Mouse (Mus musculus) forebrain, embryonic 12.5 days (tissue): ENCODE data around the gene Lhx6. TPM values are rescaled to one million over a fixed set of nuclear protein-coding genes. Genes with fewer than 3 reads are reported as not detected.
A peak's percentile ranks its signal among the peaks of the same experiment; 100 is the strongest.

ENCODE experiments used
- ATAC-seq: fragments of 200-750 bp; cut with Nextera tagmentation; 2 replicates; pipeline ENCODE4 v1.8.0; 2017; ENCODE audit warnings: moderate TSS enrichment; ENCODE audit not compliant: low FRiP score
- H3K27ac ChIP-seq: fragments of 300-500 bp; sonication (generic); 2 replicates; pipeline ENCODE4 v1.5.1; 2016; ENCODE audit warnings: mild to moderate bottlenecking
- H3K27me3 ChIP-seq: fragments of 300-500 bp; sonication (generic); 2 replicates; pipeline ENCODE4 v1.6.1; 2016; ENCODE audit warnings: mild to moderate bottlenecking
- H3K36me3 ChIP-seq: fragments of 300-500 bp; sonication (generic); replicated peaks from 2 replicates; pipeline ENCODE4 v1.6.1; 2016; ENCODE audit warnings: mild to moderate bottlenecking
- H3K4me1 ChIP-seq: fragments of 300-500 bp; sonication (generic); 2 replicates; pipeline ENCODE4 v1.6.1; 2016
- H3K4me2 ChIP-seq: fragments of 300-500 bp; sonication (generic); 2 replicates; pipeline ENCODE4 v1.6.1; 2016; ENCODE audit warnings: mild to moderate bottlenecking, moderate library complexity
- H3K4me3 ChIP-seq: fragments of 300-500 bp; sonication (generic); replicated peaks from 2 replicates; pipeline ENCODE4 v1.5.1; 2016; ENCODE audit warnings: mild to moderate bottlenecking
- H3K9ac ChIP-seq: fragments of 300-500 bp; sonication (generic); 2 replicates; pipeline ENCODE4 v1.6.1; 2016; ENCODE audit warnings: mild to moderate bottlenecking
- H3K9me3 ChIP-seq: fragments of 300-500 bp; sonication (generic); 2 replicates; pipeline ENCODE4 v1.6.1; 2016
- WGBS: fragments of 180-500 bp; shearing (Covaris S2); methylation state at CpG from one replicate; pipeline ENCODE4 v1.1.7; 2016; 5-methylcytosine and 5-hydroxymethylcytosine counted together
- polyA plus RNA-seq: library from polyadenylated mRNA; unstranded; fragments of >200 nt; fragmentation: Nextera tagmentation; extraction: Ambion mirVana; gene quantifications from 2 replicates; pipeline ENCODE4 v1.2.1, GENCODE M21; 2016

Lhx6 gene
- polyA plus RNA-seq, 1 experiment from 2014 or later: 21.9 TPM

DNA sequence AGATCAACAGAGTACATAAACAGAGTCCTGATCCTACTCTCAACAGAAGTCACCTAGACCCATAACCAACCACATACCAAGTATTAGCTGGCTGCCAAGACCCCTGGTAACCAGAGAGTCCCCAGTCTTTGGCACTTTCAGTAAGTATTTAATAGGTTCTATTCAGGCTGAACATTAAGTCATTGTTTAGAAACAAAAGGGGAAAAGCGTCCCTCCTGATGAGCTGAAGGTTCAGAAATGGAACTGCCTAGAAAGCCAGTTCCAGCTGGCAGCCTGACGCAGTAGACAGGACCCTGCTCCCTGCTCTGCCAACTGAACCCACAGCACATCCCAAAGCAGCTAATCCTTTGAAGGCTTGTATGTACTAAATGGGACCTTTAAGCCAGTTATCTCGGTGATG lies 16.0 kb downstream of the Lhx6 start:
- peaks cover 79% of the 10 kb centered on the region for H3K27me3 ChIP-seq
- no peak overlapping the region for H3K27ac ChIP-seq
- WGBS: 26% methylated on average over 3 of the region's 3 CpGs
- no peak for ATAC-seq
- H3K9me3 ChIP-seq: no peaks in the 10 kb centered on the region
- H3K4me1 ChIP-seq: peaks cover 15% of the 10 kb centered on the region
- no peaks in the 10 kb centered on the region for H3K36me3 ChIP-seq
- no peak overlapping the region for H3K4me2 ChIP-seq
- H3K4me3 ChIP-seq: no peak overlapping the region
- H3K9ac ChIP-seq: no peak overlapping the region

DNA sequence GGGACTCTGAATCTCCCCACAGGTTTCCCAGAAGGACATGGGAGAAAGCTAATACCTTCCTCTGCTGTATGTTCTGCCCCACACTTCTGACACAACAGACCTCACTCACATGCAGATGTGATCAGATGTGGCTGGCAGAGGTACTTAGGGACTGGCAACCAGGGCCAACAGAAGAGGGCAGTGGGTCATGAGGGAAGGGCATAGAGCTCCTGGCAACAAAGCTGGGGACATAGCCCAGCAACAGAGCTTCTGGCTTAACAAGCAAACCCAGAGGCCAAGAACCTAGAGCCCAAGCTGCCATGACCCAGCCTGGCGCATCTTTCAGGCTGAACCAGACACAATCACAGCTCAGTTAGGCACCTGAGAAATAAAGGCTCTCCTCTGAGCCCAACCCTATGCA lies 20.2 kb downstream of the Lhx6 start:
- no peaks in the 10 kb centered on the region for H3K4me1 ChIP-seq
- no peaks in the 10 kb centered on the region for H3K36me3 ChIP-seq
- 87% methylated on average over 1 of the region's 1 CpGs for WGBS
- no peak overlapping the region for H3K4me2 ChIP-seq
- ATAC-seq: no peak
- no peak overlapping the region for H3K9ac ChIP-seq
- no peak overlapping the region for H3K4me3 ChIP-seq
- peaks cover 41% of the 10 kb centered on the region for H3K27me3 ChIP-seq
- no peaks in the 10 kb centered on the region for H3K9me3 ChIP-seq
- no peak overlapping the region for H3K27ac ChIP-seq

DNA sequence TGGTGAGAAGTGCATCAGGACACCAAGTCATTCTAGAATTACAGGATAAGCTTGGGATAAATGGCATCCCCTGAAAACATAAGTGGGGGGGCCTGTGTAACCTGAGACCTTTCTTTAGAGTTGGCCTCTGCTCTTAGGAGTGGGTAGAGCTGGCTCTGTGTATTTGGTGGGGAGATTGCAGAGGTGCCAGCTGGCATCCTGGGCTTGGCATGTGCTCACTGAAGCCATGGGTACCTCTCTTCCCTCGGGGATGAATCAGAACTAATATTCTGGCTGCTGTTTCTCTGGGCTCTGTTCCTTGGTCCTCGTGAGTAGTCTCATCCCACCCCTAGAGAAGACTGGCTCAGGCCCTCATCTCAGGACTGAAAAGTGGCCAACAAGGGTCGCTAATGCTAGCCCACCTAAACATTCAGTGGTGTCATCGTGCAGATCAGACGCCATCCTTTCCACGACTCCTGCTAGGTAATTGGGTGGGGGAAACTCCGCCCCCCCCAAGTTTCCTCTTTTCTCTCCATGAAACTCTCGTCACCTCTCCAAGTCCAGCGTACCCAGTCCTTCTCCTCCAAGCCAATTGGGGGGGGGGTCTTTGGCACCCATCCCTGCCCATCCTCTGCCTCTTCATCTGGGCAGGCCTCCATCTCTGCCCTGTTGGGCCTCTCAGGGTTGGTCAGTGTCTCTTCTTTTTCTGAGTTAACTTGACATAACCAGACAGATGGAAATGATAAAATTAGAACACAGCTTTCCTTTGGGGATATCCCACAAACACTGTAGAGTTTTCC lies 22.2 kb downstream of the Lhx6 start:
- WGBS: 82% methylated on average over 9 of the region's 9 CpGs

DNA sequence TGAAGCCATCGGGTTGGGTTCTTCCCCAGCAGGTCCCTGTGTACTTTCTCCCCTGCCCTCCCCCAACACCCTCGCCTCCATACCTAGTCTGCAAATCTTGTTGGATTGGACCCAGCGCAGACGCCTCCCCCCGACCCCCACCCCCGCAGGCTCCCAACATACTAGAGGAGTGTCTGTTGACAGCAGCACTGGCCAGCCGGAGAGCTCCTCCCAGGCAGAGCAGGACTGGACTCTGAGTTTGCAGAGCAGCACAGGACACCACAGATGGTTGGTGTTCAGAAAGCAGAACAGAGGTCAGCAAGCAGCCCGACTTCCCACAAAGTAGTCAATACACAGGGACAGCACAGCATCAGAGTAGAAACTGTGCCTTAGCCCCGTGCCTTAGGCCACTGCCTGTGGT lies 23.8 kb downstream of the Lhx6 start:
- H3K27ac ChIP-seq: 0 out of 2 replicates have a peak overlapping the region, but pooled peaks have one; percentile 25

More for the DNA sequence above, 22.2 kb downstream of the Lhx6 start:
- H3K27ac ChIP-seq: no peak overlapping the region
- H3K4me3 ChIP-seq: no peak overlapping the region
- peaks cover 27% of the 10 kb centered on the region for H3K27me3 ChIP-seq
- no peak overlapping the region for H3K9ac ChIP-seq
- H3K9me3 ChIP-seq: no peaks in the 10 kb centered on the region
- no peak overlapping the region for H3K4me2 ChIP-seq
- no peaks in the 10 kb centered on the region for H3K36me3 ChIP-seq
- 0 out of 2 replicates have a peak, but pooled peaks cover under 1% of the 10 kb centered on the region for H3K4me1 ChIP-seq
- no peak for ATAC-seq

DNA sequence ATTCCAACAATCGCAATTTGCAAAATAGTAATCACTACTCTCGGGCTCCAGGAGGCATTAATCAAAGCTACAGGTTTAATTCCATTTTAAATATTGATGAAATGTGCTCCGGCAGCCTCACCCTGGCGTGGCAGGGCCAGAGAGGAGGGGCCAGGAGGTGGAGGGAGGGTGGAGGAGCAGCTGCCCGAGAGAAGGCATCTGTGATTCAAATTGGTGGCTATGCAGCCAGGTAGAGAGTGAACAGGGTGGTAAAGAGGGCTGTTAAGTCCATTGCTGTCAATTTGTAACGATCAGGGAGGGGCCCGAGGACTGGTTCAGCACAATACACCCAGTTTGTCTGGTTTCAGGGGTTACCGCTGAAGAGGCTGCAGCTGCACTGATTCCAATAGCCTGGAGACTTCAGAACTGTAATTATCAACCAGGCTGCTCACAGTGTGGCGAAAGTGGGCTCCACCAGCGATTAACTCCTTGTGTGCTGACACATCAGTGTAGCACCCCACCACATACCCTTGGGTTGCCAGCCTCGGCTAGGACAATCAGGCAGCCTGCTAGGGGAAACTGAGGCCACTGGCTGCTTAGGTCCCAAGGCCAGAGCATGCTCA lies 27.9 kb downstream of the Lhx6 start:
- Histone ChIP-seq H3K27ac (peak overlapping the region; percentile 36; the same call in 1 of the 2 replicates), H3K4me2 (peak overlapping the region; percentile 22), H3K27me3 (peaks cover 13% of the 10 kb centered on the region; the same call in 1 of the 2 replicates), H3K9me3 (no peaks in the 10 kb centered on the region), H3K4me3 (no peak overlapping the region), H3K9ac (no peak overlapping the region), H3K4me1 (peaks cover 13% of the 10 kb centered on the region), H3K36me3 (no peaks in the 10 kb centered on the region)
- peak; percentile 83 for ATAC-seq
- WGBS: 18% methylated on average over 11 of the region's 11 CpGs

More for the DNA sequence above, 23.8 kb downstream of the Lhx6 start:
- H3K36me3 ChIP-seq: no peaks in the 10 kb centered on the region
- peaks cover 13% of the 10 kb centered on the region for H3K4me1 ChIP-seq
- H3K4me3 ChIP-seq: no peak overlapping the region
- no peaks in the 10 kb centered on the region for H3K9me3 ChIP-seq
- no peak for ATAC-seq
- WGBS: 33% methylated on average over 9 of the region's 9 CpGs
- peaks cover 14% of the 10 kb centered on the region; the same call in 1 of the 2 replicates for H3K27me3 ChIP-seq
- H3K4me2 ChIP-seq: no peak overlapping the region
- no peak overlapping the region for H3K9ac ChIP-seq

DNA sequence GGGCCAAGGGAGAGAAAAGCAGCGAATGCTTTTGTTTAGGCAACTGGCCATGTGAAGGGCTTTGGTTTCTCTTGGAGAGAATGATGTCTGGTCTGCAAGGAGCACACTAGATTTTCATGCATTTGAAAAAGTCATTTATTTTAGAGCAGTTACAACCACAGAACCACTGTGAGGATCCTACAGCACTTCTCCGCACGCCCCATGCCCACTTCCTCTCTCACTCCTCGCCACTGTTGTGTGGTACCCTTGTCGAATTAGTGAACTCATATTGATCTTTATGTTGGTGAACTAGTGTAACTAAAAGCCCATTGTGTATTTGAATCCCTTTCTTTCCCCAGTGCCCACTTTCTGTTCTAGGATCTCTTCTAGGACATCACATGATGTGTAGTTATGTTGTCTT lies 30.0 kb downstream of the Lhx6 start:
- no peak for ATAC-seq
- Histone ChIP-seq H3K4me2 (no peak overlapping the region), H3K9ac (no peak overlapping the region), H3K9me3 (no peaks in the 10 kb centered on the region), H3K4me3 (no peak overlapping the region), H3K27ac (no peak overlapping the region), H3K4me1 (peaks cover 13% of the 10 kb centered on the region), H3K27me3 (peaks cover 10% of the 10 kb centered on the region; the same call in 1 of the 2 replicates), H3K36me3 (no peaks in the 10 kb centered on the region)
- WGBS: 89% methylated on average over 5 of the region's 5 CpGs

DNA sequence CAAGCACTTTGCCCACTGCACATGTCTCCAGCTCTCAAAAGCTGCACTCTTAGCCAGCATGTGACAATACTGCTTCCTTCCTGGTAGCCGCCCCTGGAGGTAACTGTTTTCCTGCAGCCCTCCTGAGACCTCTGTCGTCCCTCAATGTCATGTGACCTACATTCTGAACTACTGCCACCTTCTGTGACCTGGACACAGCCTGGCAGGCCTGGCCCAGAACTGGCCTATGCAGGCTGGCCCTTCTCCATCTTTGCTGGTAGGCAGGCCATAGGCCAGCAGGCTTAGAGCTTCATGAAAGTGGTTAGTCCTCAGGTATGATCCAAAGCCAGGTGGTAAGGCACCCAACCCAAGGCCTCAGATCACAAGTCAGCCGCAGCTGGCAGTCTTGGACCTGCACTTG lies 31.4 kb downstream of the Lhx6 start:
- Histone ChIP-seq H3K9ac (no peak overlapping the region), H3K4me1 (peaks cover 13% of the 10 kb centered on the region), H3K4me3 (no peak overlapping the region), H3K9me3 (no peaks in the 10 kb centered on the region), H3K36me3 (no peaks in the 10 kb centered on the region), H3K27me3 (0 out of 2 replicates have a peak, but pooled peaks cover 8% of the 10 kb centered on the region), H3K4me2 (no peak overlapping the region), H3K27ac (no peak overlapping the region)
- WGBS: 63% methylated on average over 3 of the region's 3 CpGs
- ATAC-seq: no peak

DNA sequence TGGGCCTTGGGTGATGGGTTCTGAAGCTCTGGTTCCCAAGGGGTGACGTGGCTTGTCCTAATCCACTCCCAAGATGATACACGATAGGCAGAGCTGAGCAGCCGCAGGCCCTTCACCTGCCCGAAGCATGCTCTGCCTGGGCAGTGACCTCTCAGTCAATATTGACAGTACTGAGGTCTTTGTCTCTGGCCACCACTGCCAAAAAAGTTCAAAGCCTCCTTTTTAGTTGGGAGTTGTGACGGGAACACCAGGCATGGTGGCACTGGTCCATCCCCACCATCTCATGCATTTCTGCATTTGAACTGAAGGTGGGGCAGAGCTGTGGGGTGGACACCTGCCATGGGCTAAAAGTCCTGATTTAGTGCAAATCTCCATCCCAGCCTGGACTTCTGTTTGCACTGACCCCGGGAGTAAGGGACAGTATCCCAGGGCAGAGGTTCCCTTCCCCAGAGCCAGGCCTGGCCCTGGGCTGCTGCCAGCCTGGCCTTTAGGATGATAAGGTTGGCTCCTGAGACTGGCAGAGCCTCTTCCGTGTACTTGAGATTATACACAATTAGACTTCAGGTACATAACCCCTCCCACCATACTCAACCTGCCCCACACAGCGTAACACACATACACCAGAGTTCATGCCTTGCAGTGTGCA lies 33.4 kb downstream of the Lhx6 start:
- Histone ChIP-seq H3K4me1 (0 out of 2 replicates have a peak, but pooled peaks cover under 1% of the 10 kb centered on the region), H3K27me3 (0 out of 2 replicates have a peak, but pooled peaks cover 7% of the 10 kb centered on the region), H3K36me3 (no peaks in the 10 kb centered on the region), H3K9me3 (no peaks in the 10 kb centered on the region), H3K9ac (no peak overlapping the region), H3K4me2 (no peak overlapping the region), H3K27ac (no peak overlapping the region), H3K4me3 (no peak overlapping the region)
- 83% methylated on average over 8 of the region's 8 CpGs for WGBS
- no peak for ATAC-seq

DNA sequence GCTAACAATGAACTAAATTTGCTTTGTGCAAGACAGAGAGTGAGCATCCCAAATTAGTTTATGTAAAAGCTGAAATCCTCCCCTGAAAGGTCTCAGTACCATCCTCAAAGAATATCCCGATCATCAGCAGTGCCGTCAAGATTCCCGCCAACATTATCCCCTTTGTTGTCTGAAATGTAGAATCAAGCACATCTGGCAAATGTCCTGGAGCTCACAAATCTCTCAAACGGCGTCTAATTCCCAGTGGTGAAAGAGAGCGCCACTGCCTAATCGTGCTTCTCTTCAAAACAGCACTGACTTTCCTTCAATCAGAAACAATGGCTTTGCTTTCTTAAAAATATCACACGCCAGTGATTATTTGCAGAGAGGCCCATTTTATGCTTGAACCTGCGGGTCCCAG lies 38.1 kb downstream of the Lhx6 start:
- ATAC-seq: no peak
- no peaks in the 10 kb centered on the region for H3K4me1 ChIP-seq
- 0 out of 2 replicates have a peak, but pooled peaks cover 4% of the 10 kb centered on the region for H3K27me3 ChIP-seq
- no peak overlapping the region for H3K27ac ChIP-seq
- no peak overlapping the region for H3K4me3 ChIP-seq
- H3K36me3 ChIP-seq: no peaks in the 10 kb centered on the region
- no peak overlapping the region for H3K4me2 ChIP-seq
- H3K9ac ChIP-seq: no peak overlapping the region
- no peaks in the 10 kb centered on the region for H3K9me3 ChIP-seq
- 43% methylated on average over 9 of the region's 9 CpGs for WGBS

DNA sequence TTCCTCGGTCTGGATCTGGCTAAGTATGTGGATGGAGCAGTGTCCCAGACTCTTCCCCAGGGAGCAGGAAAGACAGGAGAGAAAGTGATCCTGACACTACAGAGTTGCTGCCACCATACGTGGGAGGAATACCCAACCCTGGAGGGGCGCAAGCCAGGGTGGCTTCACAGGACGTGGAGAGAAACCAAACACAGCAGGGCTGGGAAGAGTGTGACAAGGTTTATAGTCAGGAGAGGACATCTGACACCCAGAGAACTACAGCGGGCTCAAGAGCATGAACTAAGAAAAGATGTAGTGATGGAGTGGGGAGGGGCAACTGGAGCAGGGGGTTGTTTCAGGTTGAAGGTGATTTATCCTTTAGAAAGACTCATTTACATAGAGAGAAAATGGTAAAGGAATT lies 43.8 kb downstream of the Lhx6 start:
- Histone ChIP-seq H3K27me3 (no peaks in the 10 kb centered on the region), H3K4me3 (no peak overlapping the region), H3K4me1 (no peaks in the 10 kb centered on the region), H3K9ac (no peak overlapping the region), H3K36me3 (no peaks in the 10 kb centered on the region), H3K4me2 (no peak overlapping the region), H3K27ac (no peak overlapping the region), H3K9me3 (no peaks in the 10 kb centered on the region)
- 75% methylated on average over 5 of the region's 5 CpGs for WGBS
- no peak for ATAC-seq

DNA sequence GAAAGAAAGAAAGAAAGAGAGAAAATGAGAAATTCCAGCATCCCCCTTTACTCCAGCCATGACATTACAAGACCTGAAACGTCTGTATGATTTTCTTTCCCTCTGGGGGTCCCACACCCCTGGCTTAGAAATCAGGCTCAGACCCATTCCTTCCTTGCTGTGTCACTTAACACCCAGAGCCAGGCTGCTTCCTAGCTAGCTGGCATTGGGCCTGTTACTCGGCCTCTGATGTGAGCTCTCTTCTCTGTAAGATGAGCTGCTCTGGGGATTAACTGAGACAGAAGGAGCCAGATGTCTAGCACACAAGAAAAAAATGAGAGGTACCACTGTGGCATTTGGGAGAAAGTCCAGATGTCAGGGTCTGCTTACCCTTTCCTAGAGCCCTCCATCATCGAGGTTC lies 49.0 kb downstream of the Lhx6 start:
- Histone ChIP-seq H3K9me3 (no peaks in the 10 kb centered on the region), H3K27me3 (no peaks in the 10 kb centered on the region), H3K9ac (no peak overlapping the region), H3K4me1 (no peaks in the 10 kb centered on the region), H3K4me2 (no peak overlapping the region), H3K36me3 (no peaks in the 10 kb centered on the region), H3K27ac (no peak overlapping the region), H3K4me3 (no peak overlapping the region)
- no peak for ATAC-seq
- 60% methylated on average over 3 of the region's 3 CpGs for WGBS

DNA sequence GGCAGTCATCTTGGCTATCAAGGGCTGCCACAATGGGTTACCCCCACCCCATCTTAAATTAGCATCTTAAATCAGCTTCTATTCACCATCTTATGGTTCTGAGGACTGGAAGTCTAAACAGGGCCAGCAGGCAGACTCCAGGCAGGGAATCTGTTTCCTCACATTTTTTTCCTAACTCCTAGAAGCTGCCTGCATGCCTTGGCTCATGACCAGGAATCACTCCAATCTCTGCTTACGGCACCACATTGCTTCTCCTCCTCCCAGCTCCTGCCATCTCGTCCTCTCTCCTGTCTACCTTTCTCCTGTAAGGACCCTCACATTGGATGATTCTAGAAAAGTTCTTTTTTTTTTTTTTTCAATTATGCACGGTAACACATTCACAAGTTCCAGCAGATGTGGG lies 52.0 kb downstream of the Lhx6 start:
- Histone ChIP-seq H3K27me3 (peaks cover 7% of the 10 kb centered on the region; the same call in 1 of the 2 replicates), H3K9me3 (no peaks in the 10 kb centered on the region)

More for the DNA sequence above, 52.0 kb downstream of the Lhx6 start:
- no peaks in the 10 kb centered on the region for H3K36me3 ChIP-seq
- no peak overlapping the region for H3K9ac ChIP-seq
- H3K4me1 ChIP-seq: peaks cover 7% of the 10 kb centered on the region
- H3K27ac ChIP-seq: no peak overlapping the region
- WGBS: 74% methylated on average over 3 of the region's 3 CpGs
- H3K4me2 ChIP-seq: no peak overlapping the region
- H3K4me3 ChIP-seq: no peak overlapping the region
- ATAC-seq: no peak
